Comparison of ENCODE assay signal across 14 mouse cellular contexts in the genomic region with DNA sequence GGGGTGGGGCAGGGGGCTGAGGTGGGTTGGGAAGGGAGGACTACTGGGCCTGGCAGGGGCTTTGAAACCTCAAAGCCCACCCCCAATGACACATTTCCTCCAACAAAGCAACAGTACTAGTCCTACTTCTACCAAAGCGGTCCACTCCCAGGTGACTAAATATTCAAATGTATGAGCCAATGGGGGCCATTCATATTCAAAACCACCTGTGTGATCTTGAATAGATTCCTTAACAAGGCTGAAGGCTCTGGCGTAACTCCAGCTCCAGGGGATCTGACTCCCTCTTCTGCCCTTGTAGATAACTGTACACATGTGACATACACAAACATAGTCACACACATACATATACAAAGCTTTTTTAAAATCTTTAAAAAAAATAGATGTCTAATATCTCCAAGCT. TPM values are rescaled to one million over a fixed set of nuclear protein-coding genes. Genes with fewer than 3 reads are reported as not detected.
A peak's percentile ranks its signal among the peaks of the same experiment; 100 is the strongest.
DNase-seq lines count a peak whose midpoint lies in the region; ATAC-seq and TF ChIP-seq lines count a peak whose summit lies in the region.
"Had no signal": no experiment of that assay in that cellular context is flagged by ENCODE, and none has a peak within 500 bp of the region (broad histone marks: within the 10 kb centered on the region; RNA-seq: fewer than 3 reads in every experiment).

No protein-coding gene starts in this region.

- TF ChIP-seq POLR2A in cortical plate, adult 2 months (IDR thresholded peaks at IDR 0.05; ENCODE audit: extremely low read depth, insufficient read depth, low read length): no peak

- peak overlapping the region; percentile 50; the same call in 1 of the 2 replicates for H3K9ac ChIP-seq in heart, embryonic 15.5 days
- H3K9ac ChIP-seq: liver, embryonic 12.5 days had no signal

- H3K9me3 ChIP-seq in heart, embryonic 15.5 days (replicated peaks): no peaks in the 10 kb centered on the region
- H3K9me3 ChIP-seq: liver, embryonic 12.5 days had no signal

- H3K36me3 ChIP-seq in heart, embryonic 15.5 days: no peaks in the 10 kb centered on the region
- H3K36me3 ChIP-seq: liver, embryonic 12.5 days had no signal

- no peak for TF ChIP-seq CTCF in cortical plate, adult 2 months (IDR thresholded peaks at IDR 0.05; ENCODE audit: extremely low read depth, insufficient read depth, low read length)

- 91% methylated on average over 2 of the region's 2 CpGs for WGBS in heart, embryonic 15.5 days

- H3K4me3 ChIP-seq in heart, embryonic 15.5 days: peak overlapping the region; percentile 56
- peak overlapping the region; percentile 77 for H3K4me3 ChIP-seq in cortical plate, adult 2 months (ENCODE audit: insufficient read depth, low read length)
- H3K4me3 ChIP-seq: erythroblast, embryonic 14.5 days had no signal

- H3K27me3 ChIP-seq in heart, embryonic 15.5 days: 0 out of 2 replicates have a peak, but pooled peaks cover 6% of the 10 kb centered on the region

- peak; percentile 32 to 36 for DNase-seq in cerebellum, adult 18-20 months
- no peak for DNase-seq in cerebellum, postnatal 36 days
- no peak for DNase-seq in heart, adult 8-10 months (ENCODE audit: low spot score)
- DNase-seq in ES-CJ7 (ENCODE audit: low read depth, low spot score): peak; percentile 94
- DNase-seq in urinary bladder, postnatal 14 days (ENCODE audit: low spot score): no peak
- no peak for DNase-seq in testis, postnatal 14 days (ENCODE audit: low spot score)
- DNase-seq: kidney, postnatal 14 days; lung, postnatal 10 days; thymus, postnatal 14 days had no signal

- ATAC-seq in heart, embryonic 15.5 days (replicated peaks; ENCODE audit: insufficient number of reproducible peaks, insufficient read depth, low FRiP score, low read depth): no peak
- ATAC-seq: liver, embryonic 12.5 days had no signal

- no peak overlapping the region for H3K27ac ChIP-seq in heart, embryonic 15.5 days
- H3K27ac ChIP-seq in cortical plate, adult 2 months (ENCODE audit: insufficient read depth, low read length): no peak overlapping the region
- H3K27ac ChIP-seq: liver, embryonic 12.5 days had no signal

- peaks cover 25% of the 10 kb centered on the region for H3K4me1 ChIP-seq in heart, embryonic 15.5 days (replicated peaks)
- H3K4me1 ChIP-seq in cortical plate, adult 2 months (ENCODE audit: control insufficient read depth, insufficient read depth, low read length): no peaks in the 10 kb centered on the region
- H3K4me1 ChIP-seq: liver, embryonic 12.5 days had no signal

- H3K4me2 ChIP-seq in heart, embryonic 15.5 days: peak overlapping the region; percentile 68

RNA-seq across cellular contexts. Expression of gene Pla2g4e, which starts 1.1 kb away (rescaled TPM):
- 1.6 and 1.9 TPM in 2 replicates for polyA plus RNA-seq in heart, embryonic 15.5 days (2015; fragmentation: Nextera tagmentation; extraction: Ambion mirVana)
- total RNA-seq in heart, adult 8-10 months (2022): 1 to 10 TPM; 2.6 to 5.7 (median 3.8) TPM
- 17.2 and 20.5 TPM in 2 replicates for polyA plus RNA-seq in cortical plate, adult 2 months (2012; rRNA removed)
- total RNA-seq: MEL had no signal
- polyA plus RNA-seq: erythroblast, embryonic 14.5 days; liver, embryonic 12.5 days had no signal

RNA-seq across cellular contexts. Expression of gene Pla2g4d, which starts 45.0 kb away (rescaled TPM):
- polyA plus RNA-seq in heart, embryonic 15.5 days (2015; fragmentation: Nextera tagmentation; extraction: Ambion mirVana): 0.03 TPM in 1 of 2 replicates, not detected in the other
- total RNA-seq in heart, adult 8-10 months (2022): not detected
- polyA plus RNA-seq in cortical plate, adult 2 months (2012; rRNA removed): 0.04 TPM in 2 replicates
- total RNA-seq: MEL had no signal
- polyA plus RNA-seq: erythroblast, embryonic 14.5 days; liver, embryonic 12.5 days had no signal

Comparison
In these comparisons a context has a peak if more than half of its experiments do, and no peak if none do; other contexts are left out.
1. DNase-seq: peak in cerebellum, adult 18-20 months (2 of 2) and ES-CJ7 (single experiment); none in cerebellum, postnatal 36 days (0 of 2), heart, adult 8-10 months (single experiment), urinary bladder, postnatal 14 days (single experiment) and testis, postnatal 14 days (single experiment).